Mouse (Mus musculus): Measurements from ENCODE around the gene Gpatch8.

DNA sequence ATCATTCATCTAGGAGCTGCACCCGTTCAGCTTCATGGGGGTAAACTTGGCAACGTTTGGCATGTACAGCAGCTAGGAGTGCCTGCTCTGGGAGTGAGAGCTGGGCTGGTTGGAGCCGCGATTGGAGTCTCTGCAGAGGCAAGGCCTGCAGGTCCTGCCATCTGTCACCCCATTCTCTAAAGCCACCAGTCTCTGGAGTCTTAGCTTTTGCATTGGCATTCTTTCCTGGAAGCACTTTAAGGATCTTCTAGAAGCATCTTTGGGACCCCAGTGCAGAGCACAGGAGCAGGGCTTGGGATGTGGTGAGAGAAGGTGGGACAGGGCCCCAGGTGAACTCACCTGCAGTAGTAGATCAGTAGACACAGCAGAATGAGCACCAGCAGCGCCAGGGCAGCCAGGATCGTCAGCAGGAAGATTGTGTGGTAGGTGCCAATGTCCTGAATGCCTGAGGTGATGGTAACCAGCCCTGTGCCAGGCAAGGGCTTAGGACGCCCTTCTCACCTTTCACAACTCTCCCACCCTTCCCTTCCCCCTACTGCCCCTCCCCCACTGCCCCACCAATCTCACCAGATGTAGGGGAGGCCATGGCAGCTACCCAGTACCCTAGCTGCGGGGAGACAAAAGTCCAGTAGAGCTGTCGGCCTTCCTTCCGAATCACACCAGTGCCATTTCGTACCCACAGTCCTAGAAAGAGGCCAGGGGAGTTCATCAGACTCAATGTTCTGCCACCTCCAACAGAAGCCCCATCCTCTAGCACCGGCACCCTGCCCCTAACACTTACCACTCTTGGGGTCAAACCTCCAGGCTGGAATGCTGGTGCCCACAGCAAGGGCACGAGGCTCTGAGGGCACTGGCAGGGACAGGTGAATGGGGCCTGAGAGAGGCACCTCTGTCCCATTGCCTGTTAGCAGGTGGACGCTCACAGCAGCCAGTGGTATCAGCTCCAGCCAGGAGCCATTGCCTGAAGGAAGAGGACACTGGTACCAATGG is 116.8 kb downstream of the Gpatch8 start:
- no peak for TF ChIP-seq GATA1 (IDR thresholded peaks at IDR 0.05; ENCODE audit: borderline replicate concordance, low read length)
- no peak for TF ChIP-seq FLI1 (IDR thresholded peaks at IDR 0.05; ENCODE audit: low read length)
